In genomic region chr11:120262356-120262901, GRCm38 (mm10) we compare ENCODE assay signal across 7 mouse cellular contexts. TPM values are rescaled to one million over a fixed set of nuclear protein-coding genes. Genes with fewer than 3 reads are reported as not detected.
A peak's percentile ranks its signal among the peaks of the same experiment; 100 is the strongest.
DNase-seq lines count a peak whose midpoint lies in the region; ATAC-seq and TF ChIP-seq lines count a peak whose summit lies in the region.

No protein-coding gene starts in this region.

- H3K9ac ChIP-seq in forebrain, postnatal 0 days: no peak overlapping the region
- H3K9ac ChIP-seq in hindbrain, embryonic 15.5 days: no peak overlapping the region

- no peaks in the 10 kb centered on the region for H3K27me3 ChIP-seq in cerebellum, adult 2 months (ENCODE audit: control insufficient read depth, insufficient read depth, low read length)
- no peaks in the 10 kb centered on the region for H3K27me3 ChIP-seq in forebrain, postnatal 0 days (ENCODE audit: insufficient read depth, low read length)
- no peaks in the 10 kb centered on the region for H3K27me3 ChIP-seq in hindbrain, embryonic 15.5 days
- peaks cover 4% of the 10 kb centered on the region; the same call in 1 of the 2 replicates for H3K27me3 ChIP-seq in small intestine, adult 2 months (ENCODE audit: control insufficient read depth, insufficient read depth, low read length)

- H3K4me2 ChIP-seq in forebrain, postnatal 0 days (ENCODE audit: low read depth): no peak overlapping the region
- peak overlapping the region; percentile 23; the same call in 1 of the 2 replicates for H3K4me2 ChIP-seq in hindbrain, embryonic 15.5 days

- no peak overlapping the region for H3K4me3 ChIP-seq in cerebellum, adult 2 months (replicated peaks; ENCODE audit: insufficient read depth, low read depth, low read length)
- no peak overlapping the region for H3K4me3 ChIP-seq in forebrain, postnatal 0 days (ENCODE audit: low read depth, low read length)
- no peak overlapping the region for H3K4me3 ChIP-seq in hindbrain, embryonic 15.5 days
- H3K4me3 ChIP-seq in small intestine, adult 2 months (ENCODE audit: low read depth, low read length): no peak overlapping the region

- intact Hi-C loops in left cerebral cortex, postnatal 36 days (cut with DNase I): loop anchor here (2.0 kb wide), 2 partner anchors 22 to 42 kb away; no protein-coding TSS in a partner anchor

- 13% methylated on average over 8 of the region's 8 CpGs for WGBS in cerebellum, adult 2 months
- 14% methylated on average over 8 of the region's 8 CpGs for WGBS in forebrain, postnatal 0 days
- 26% methylated on average over 8 of the region's 8 CpGs for WGBS in hindbrain, embryonic 15.5 days
- 25% methylated on average over 8 of the region's 8 CpGs for WGBS in small intestine, adult 2 months

- peaks cover 47% of the 10 kb centered on the region for H3K4me1 ChIP-seq in cerebellum, adult 2 months (ENCODE audit: control insufficient read depth, insufficient read depth, low read length)
- peaks cover 43% of the 10 kb centered on the region for H3K4me1 ChIP-seq in forebrain, postnatal 0 days (ENCODE audit: insufficient read depth)
- H3K4me1 ChIP-seq in hindbrain, embryonic 15.5 days (replicated peaks): peaks cover 83% of the 10 kb centered on the region
- H3K4me1 ChIP-seq in small intestine, adult 2 months (ENCODE audit: control insufficient read depth, insufficient read depth, insufficient read length, low read length): peaks cover 19% of the 10 kb centered on the region

- H3K36me3 ChIP-seq in forebrain, postnatal 0 days (ENCODE audit: insufficient read depth): peaks cover 2% of the 10 kb centered on the region
- no peaks in the 10 kb centered on the region for H3K36me3 ChIP-seq in hindbrain, embryonic 15.5 days
- H3K36me3 ChIP-seq in small intestine, adult 2 months (ENCODE audit: control insufficient read depth, insufficient read depth, low read length): no peaks in the 10 kb centered on the region

- H3K9me3 ChIP-seq in forebrain, postnatal 0 days (ENCODE audit: low read length): no peaks in the 10 kb centered on the region
- H3K9me3 ChIP-seq in hindbrain, embryonic 15.5 days: no peaks in the 10 kb centered on the region

- DNase-seq in R1 (ENCODE audit: low read depth, low spot score): peak; percentile 78
- DNase-seq in cerebellum, adult 2 months: peak; percentile 74 to 79
- DNase-seq in forebrain, postnatal 0 days: peak; percentile 88
- DNase-seq in left cerebral cortex, postnatal 36 days (ENCODE audit: low spot score in 2 of 2): peak; percentile 47 to 58
- peak; percentile 84 for DNase-seq in mesoderm, embryonic 11.5 days (ENCODE audit: low read depth, low spot score)

- ATAC-seq in forebrain, postnatal 0 days: peak; percentile 38
- peak; percentile 55 for ATAC-seq in hindbrain, embryonic 15.5 days (ENCODE audit: low FRiP score, low read depth)

- TF ChIP-seq CTCF in cerebellum, adult 2 months (IDR thresholded peaks at IDR 0.05; ENCODE audit: borderline replicate concordance, insufficient read depth, low read depth, low read length): peak; percentile 74; the same call in 1 of the 2 replicates
- peak; percentile 77 for TF ChIP-seq CTCF in forebrain, postnatal 0 days (IDR thresholded peaks at IDR 0.05; ENCODE audit: low read depth)
- peak; percentile 68; the same call in 1 of the 2 replicates for TF ChIP-seq CTCF in small intestine, adult 2 months (IDR thresholded peaks at IDR 0.05; ENCODE audit: extremely low read depth, insufficient read length, insufficient replicate concordance, low read depth, low read length)

- no peak overlapping the region for H3K27ac ChIP-seq in cerebellum, adult 2 months (ENCODE audit: insufficient read depth, low read length)
- peak overlapping the region; percentile 64 for H3K27ac ChIP-seq in forebrain, postnatal 0 days (ENCODE audit: low read depth, low read length)
- H3K27ac ChIP-seq in hindbrain, embryonic 15.5 days (replicated peaks): peak overlapping the region; percentile 76
- 0 out of 2 replicates have a peak overlapping the region, but pooled peaks have one; percentile 5 for H3K27ac ChIP-seq in small intestine, adult 2 months (ENCODE audit: insufficient read depth, low read depth, low read length)

- TF ChIP-seq POLR2A in cerebellum, adult 2 months (IDR thresholded peaks at IDR 0.05; ENCODE audit: borderline replicate concordance, insufficient read depth, low read length): no peak
- no peak for TF ChIP-seq POLR2A in small intestine, adult 2 months (IDR thresholded peaks at IDR 0.05; ENCODE audit: low read depth, low read length)

RNA-seq across cellular contexts. Expression of gene Bahcc1, which starts 29.7 kb away (rescaled TPM):
- polyA plus RNA-seq in cerebellum, adult 2 months (2012; rRNA removed): 17.0 and 17.6 TPM in 2 replicates
- 19.3 and 26.5 TPM in 2 replicates for total RNA-seq in forebrain, postnatal 0 days (2014; rRNA removed)
- 3.9 and 6.5 TPM in 2 replicates for polyA plus RNA-seq in forebrain, postnatal 0 days (2015; fragmentation: Nextera tagmentation; extraction: Ambion mirVana)
- polyA plus RNA-seq in hindbrain, embryonic 15.5 days (2015; fragmentation: Nextera tagmentation; extraction: Ambion mirVana): 11.5 and 12.5 TPM in 2 replicates
- 10 to 100 TPM; 15.3 to 20.9 TPM for total RNA-seq in left cerebral cortex, postnatal 36 days (2021)
- polyA plus RNA-seq in small intestine, adult 2 months (2012; rRNA removed): 7.0 and 15.4 TPM in 2 replicates
